Comparison of ENCODE assay signal across 30 mouse cellular contexts in genomic region chr5:30925217-30925616, GRCm38 (mm10). TPM values are rescaled to one million over a fixed set of nuclear protein-coding genes. Genes with fewer than 3 reads are reported as not detected.
DNase-seq lines count a peak whose midpoint lies in the region; ATAC-seq and TF ChIP-seq lines count a peak whose summit lies in the region.
"Had no signal": no experiment of that assay in that cellular context is flagged by ENCODE, and none has a peak within 500 bp of the region (broad histone marks: within the 10 kb centered on the region; RNA-seq: fewer than 3 reads in every experiment).

No protein-coding gene starts in this region.

- H3K4me2 ChIP-seq in kidney, embryonic 15.5 days = no peak overlapping the region
- H3K4me2 ChIP-seq in forebrain, embryonic 16.5 days (ENCODE audit: low read length) = no peak overlapping the region
- H3K4me2 ChIP-seq: embryonic facial prominence, embryonic 15.5 days; forebrain, embryonic 15.5 days; heart, embryonic 13.5 days; hindbrain, embryonic 12.5 days; limb, embryonic 15.5 days; liver, embryonic 15.5 days; neural tube, embryonic 13.5 days had no signal

- no peak overlapping the region for H3K9ac ChIP-seq in kidney, embryonic 15.5 days
- H3K9ac ChIP-seq in forebrain, embryonic 16.5 days (replicated peaks; ENCODE audit: low read depth, low read length) = no peak overlapping the region
- H3K9ac ChIP-seq: embryonic facial prominence, embryonic 15.5 days; forebrain, embryonic 15.5 days; heart, embryonic 13.5 days; hindbrain, embryonic 12.5 days; limb, embryonic 15.5 days; liver, embryonic 15.5 days; neural tube, embryonic 13.5 days had no signal

- H3K27ac ChIP-seq in kidney, adult 2 months (ENCODE audit: insufficient read depth, low read depth, low read length) = peak overlapping the region; percentile 55
- H3K27ac ChIP-seq in kidney, embryonic 15.5 days = no peak overlapping the region
- H3K27ac ChIP-seq in small intestine, adult 2 months (ENCODE audit: insufficient read depth, low read depth, low read length) = peak overlapping the region; percentile 97
- no peak overlapping the region for H3K27ac ChIP-seq in forebrain, embryonic 16.5 days (ENCODE audit: low read length)
- H3K27ac ChIP-seq: embryonic facial prominence, embryonic 15.5 days; forebrain, embryonic 15.5 days; heart, embryonic 13.5 days; hindbrain, embryonic 12.5 days; left cerebral cortex, adult 2 months; limb, embryonic 15.5 days; liver, embryonic 15.5 days; macrophage; midbrain, embryonic 10.5 days; neural tube, embryonic 13.5 days had no signal

- no peaks in the 10 kb centered on the region for H3K36me3 ChIP-seq in kidney, adult 2 months (ENCODE audit: control insufficient read depth, insufficient read depth, low read length)
- H3K36me3 ChIP-seq in kidney, embryonic 15.5 days = peaks cover 15% of the 10 kb centered on the region
- H3K36me3 ChIP-seq in small intestine, adult 2 months (ENCODE audit: control insufficient read depth, insufficient read depth, low read length) = peaks cover 9% of the 10 kb centered on the region
- no peaks in the 10 kb centered on the region for H3K36me3 ChIP-seq in forebrain, embryonic 16.5 days (ENCODE audit: control insufficient read depth, insufficient read depth)
- H3K36me3 ChIP-seq: forebrain, embryonic 15.5 days; hindbrain, embryonic 12.5 days; liver, embryonic 15.5 days; midbrain, embryonic 10.5 days; neural tube, embryonic 13.5 days had no signal

- no peak for TF ChIP-seq POLR2A in kidney, adult 2 months (IDR thresholded peaks at IDR 0.05; ENCODE audit: low read depth, low read length)
- peak; percentile 55; the same call in 1 of the 2 replicates for TF ChIP-seq POLR2A in small intestine, adult 2 months (IDR thresholded peaks at IDR 0.05; ENCODE audit: low read depth, low read length)

- H3K4me3 ChIP-seq in kidney, adult 2 months (ENCODE audit: insufficient read depth, low read depth, low read length) = no peak overlapping the region
- H3K4me3 ChIP-seq in kidney, embryonic 15.5 days (replicated peaks) = no peak overlapping the region
- H3K4me3 ChIP-seq in small intestine, adult 2 months (ENCODE audit: low read depth, low read length) = no peak overlapping the region
- no peak overlapping the region for H3K4me3 ChIP-seq in forebrain, embryonic 16.5 days (replicated peaks; ENCODE audit: low read length)
- H3K4me3 ChIP-seq: embryonic facial prominence, embryonic 15.5 days; forebrain, embryonic 15.5 days; heart, embryonic 13.5 days; hindbrain, embryonic 12.5 days; left cerebral cortex, adult 2 months; limb, embryonic 15.5 days; liver, embryonic 15.5 days; midbrain, embryonic 10.5 days; myocyte; neural tube, embryonic 13.5 days had no signal

- TF ChIP-seq CTCF in kidney, adult 2 months (conservative IDR thresholded peaks at IDR 0.05; ENCODE audit: insufficient read depth, insufficient read length, low read depth, low read length) = no peak
- TF ChIP-seq CTCF in small intestine, adult 2 months (IDR thresholded peaks at IDR 0.05; ENCODE audit: extremely low read depth, insufficient read length, insufficient replicate concordance, low read depth, low read length) = no peak

- no peak for ATAC-seq in kidney, embryonic 15.5 days (replicated peaks; ENCODE audit: low FRiP score)
- ATAC-seq in forebrain, embryonic 16.5 days = no peak
- ATAC-seq: activated CD4-positive, CD25-positive, alpha-beta regulatory T cell, adult 4 months; forebrain, embryonic 15.5 days; midbrain, embryonic 16.5 days had no signal

- no peaks in the 10 kb centered on the region for H3K9me3 ChIP-seq in kidney, embryonic 15.5 days (replicated peaks)
- H3K9me3 ChIP-seq in forebrain, embryonic 16.5 days (ENCODE audit: control insufficient read depth, low read length) = no peaks in the 10 kb centered on the region
- H3K9me3 ChIP-seq: embryonic facial prominence, embryonic 15.5 days; forebrain, embryonic 15.5 days; heart, embryonic 13.5 days; hindbrain, embryonic 12.5 days; limb, embryonic 15.5 days; liver, embryonic 15.5 days; midbrain, embryonic 10.5 days; neural tube, embryonic 13.5 days had no signal

- WGBS in kidney, adult 2 months = 58% methylated on average over 5 of the region's 5 CpGs
- WGBS in kidney, embryonic 15.5 days = 90% methylated on average over 5 of the region's 5 CpGs
- WGBS in small intestine, adult 2 months = 47% methylated on average over 5 of the region's 5 CpGs
- WGBS in forebrain, embryonic 16.5 days = 93% methylated on average over 5 of the region's 5 CpGs

- H3K27me3 ChIP-seq in kidney, adult 2 months (replicated peaks; ENCODE audit: control insufficient read depth, insufficient read depth, low read length) = no peaks in the 10 kb centered on the region
- H3K27me3 ChIP-seq in kidney, embryonic 15.5 days = no peaks in the 10 kb centered on the region
- H3K27me3 ChIP-seq in small intestine, adult 2 months (ENCODE audit: control insufficient read depth, insufficient read depth, low read length) = no peaks in the 10 kb centered on the region
- no peaks in the 10 kb centered on the region for H3K27me3 ChIP-seq in forebrain, embryonic 16.5 days (replicated peaks; ENCODE audit: control insufficient read depth, insufficient read depth, low read length)
- H3K27me3 ChIP-seq: embryonic facial prominence, embryonic 15.5 days; forebrain, embryonic 15.5 days; limb, embryonic 15.5 days; liver, embryonic 15.5 days had no signal

- DNase-seq in cerebellum, adult 9-10 months = peak; percentile 17
- no peak for DNase-seq in cerebellum, postnatal 4 days (ENCODE audit: low spot score in 2 of 2)
- DNase-seq in kidney, adult 2 months = peak; percentile 95
- DNase-seq in kidney, postnatal 36 days = peak; percentile 84 to 93
- no peak for DNase-seq in urinary bladder, postnatal 4 days (ENCODE audit: low spot score in 2 of 2)
- DNase-seq: adrenal gland, adult 8-10 months; cerebellum, adult 11-12 months; cerebellum, postnatal 36 days; gastrocnemius, postnatal 14 days; heart, adult 18-20 months; heart, postnatal 14 days; left cerebral cortex, postnatal 4 days; thymus, adult 2 months; thymus, postnatal 4 days had no signal

- peaks cover 12% of the 10 kb centered on the region; the same call in 1 of the 2 replicates for H3K4me1 ChIP-seq in kidney, adult 2 months (ENCODE audit: control insufficient read depth, insufficient read depth, low read length)
- peaks cover 31% of the 10 kb centered on the region for H3K4me1 ChIP-seq in kidney, embryonic 15.5 days
- peaks cover 42% of the 10 kb centered on the region for H3K4me1 ChIP-seq in small intestine, adult 2 months (ENCODE audit: control insufficient read depth, insufficient read depth, insufficient read length, low read length)
- H3K4me1 ChIP-seq in forebrain, embryonic 16.5 days (replicated peaks; ENCODE audit: control insufficient read depth, insufficient read depth, low read length) = peaks cover 19% of the 10 kb centered on the region

RNA-seq across cellular contexts. Expression of gene Khk, which starts 4.0 kb away (rescaled TPM):
- 1,147 and 1,266 TPM in 2 replicates for polyA plus RNA-seq in kidney, adult 2 months (2012; rRNA removed)
- polyA plus RNA-seq in kidney, embryonic 15.5 days (2015; fragmentation: Nextera tagmentation; extraction: Ambion mirVana) = 29.3 and 29.7 TPM in 2 replicates
- 285 and 579 TPM in 2 replicates for polyA plus RNA-seq in small intestine, adult 2 months (2012; rRNA removed)
- polyA plus RNA-seq in forebrain, embryonic 16.5 days (2015; fragmentation: Nextera tagmentation; extraction: Ambion mirVana) = 6.3 and 7.7 TPM in 2 replicates

RNA-seq across cellular contexts. Expression of gene Emilin1, which starts 12.0 kb away (rescaled TPM):
- 55.6 and 63.8 TPM in 2 replicates for polyA plus RNA-seq in kidney, adult 2 months (2012; rRNA removed)
- polyA plus RNA-seq in kidney, embryonic 15.5 days (2015; fragmentation: Nextera tagmentation; extraction: Ambion mirVana) = 258 and 306 TPM in 2 replicates
- polyA plus RNA-seq in small intestine, adult 2 months (2012; rRNA removed) = 51.8 and 81.9 TPM in 2 replicates
- polyA plus RNA-seq in forebrain, embryonic 16.5 days (2015; fragmentation: Nextera tagmentation; extraction: Ambion mirVana) = 13.5 and 20.5 TPM in 2 replicates

RNA-seq across cellular contexts. Expression of gene Ost4, which starts 17.6 kb away (rescaled TPM):
- polyA plus RNA-seq in kidney, adult 2 months (2012; rRNA removed) = 377 and 422 TPM in 2 replicates
- 491 and 504 TPM in 2 replicates for polyA plus RNA-seq in kidney, embryonic 15.5 days (2015; fragmentation: Nextera tagmentation; extraction: Ambion mirVana)
- polyA plus RNA-seq in small intestine, adult 2 months (2012; rRNA removed) = 161 and 211 TPM in 2 replicates
- polyA plus RNA-seq in forebrain, embryonic 16.5 days (2015; fragmentation: Nextera tagmentation; extraction: Ambion mirVana) = 216 and 217 TPM in 2 replicates

RNA-seq across cellular contexts. Expression of gene Cgref1, which starts 20.2 kb away (rescaled TPM):
- polyA plus RNA-seq in kidney, adult 2 months (2012; rRNA removed) = 387 and 411 TPM in 2 replicates
- polyA plus RNA-seq in kidney, embryonic 15.5 days (2015; fragmentation: Nextera tagmentation; extraction: Ambion mirVana) = 12.5 and 17.4 TPM in 2 replicates
- 219 and 481 TPM in 2 replicates for polyA plus RNA-seq in small intestine, adult 2 months (2012; rRNA removed)
- polyA plus RNA-seq in forebrain, embryonic 16.5 days (2015; fragmentation: Nextera tagmentation; extraction: Ambion mirVana) = 15.8 and 29.0 TPM in 2 replicates
- polyA plus RNA-seq: macrophage had no signal

RNA-seq across cellular contexts. Expression of gene Preb, which starts 34.9 kb away (rescaled TPM):
- polyA plus RNA-seq in kidney, adult 2 months (2012; rRNA removed) = 346 and 372 TPM in 2 replicates
- polyA plus RNA-seq in kidney, embryonic 15.5 days (2015; fragmentation: Nextera tagmentation; extraction: Ambion mirVana) = 146 and 151 TPM in 2 replicates
- 249 and 335 TPM in 2 replicates for polyA plus RNA-seq in small intestine, adult 2 months (2012; rRNA removed)
- 135 and 140 TPM in 2 replicates for polyA plus RNA-seq in forebrain, embryonic 16.5 days (2015; fragmentation: Nextera tagmentation; extraction: Ambion mirVana)

Comparison
In these comparisons a context has a peak if more than half of its experiments do, and no peak if none do; other contexts are left out.
1. DNase-seq: peak in cerebellum, adult 9-10 months (single experiment), kidney, adult 2 months (single experiment) and kidney, postnatal 36 days (2 of 2); none in cerebellum, postnatal 4 days (0 of 2) and urinary bladder, postnatal 4 days (0 of 2).
2. H3K27ac ChIP-seq: peak in kidney, adult 2 months (single experiment) and small intestine, adult 2 months (single experiment); none in kidney, embryonic 15.5 days (single experiment) and forebrain, embryonic 16.5 days (single experiment).